Mouse (Mus musculus): ENCODE measurements at regions not wholly inside any gene's neighbourhood (a gene's known extent, or its start where the extent isn't known, plus 50 kb on each side); places are given as distances from the start of the nearest gene placed in this dataset.

DNA sequence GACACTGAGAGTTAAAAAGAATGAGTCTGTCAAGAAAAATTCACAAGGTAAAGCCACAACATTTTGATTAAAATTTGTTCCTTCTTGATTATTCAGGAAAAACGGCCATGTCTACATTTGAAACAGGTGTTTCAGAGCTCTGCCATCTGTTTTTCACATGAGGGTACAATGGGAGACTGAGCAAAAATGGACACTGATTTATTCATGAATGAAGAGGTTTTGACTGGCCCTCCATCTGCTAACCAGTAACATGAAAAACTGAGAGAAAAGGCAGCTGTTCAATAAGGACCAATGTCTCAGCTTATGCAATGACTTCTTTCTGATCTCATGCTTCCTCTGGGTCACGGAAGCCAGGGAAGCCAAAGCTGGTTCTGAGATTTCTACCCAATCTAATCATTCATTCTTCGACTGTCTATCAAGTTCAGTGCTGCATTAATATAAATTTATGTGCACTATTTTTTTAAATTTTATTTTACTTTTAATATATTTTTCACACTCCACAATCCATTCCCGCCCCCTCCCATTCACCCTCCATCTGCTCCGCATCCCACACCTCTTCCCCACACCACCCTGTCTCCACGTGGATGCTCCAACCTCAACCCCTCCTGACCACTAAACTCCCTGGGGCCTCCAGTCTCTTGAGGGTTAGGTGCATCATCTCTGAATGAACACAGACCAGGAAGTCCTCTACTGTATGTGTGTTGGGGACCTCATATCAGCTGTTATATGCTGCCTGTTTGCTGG is 1372.4 kb upstream of the Sel1l start:
- no peak overlapping the region for H3ac ChIP-seq (ENCODE audit: control insufficient read depth, insufficient read length, low read depth)
- no peak for TF ChIP-seq FOSL1 (IDR thresholded peaks at IDR 0.05; ENCODE audit: insufficient read depth, low read length, poor library complexity, severe bottlenecking)
- no peak for TF ChIP-seq MAX (IDR thresholded peaks at IDR 0.05)
- no peak for TF ChIP-seq USF1 (IDR thresholded peaks at IDR 0.05; ENCODE audit: low read depth)
- TF ChIP-seq MYOG (IDR thresholded peaks at IDR 0.05; ENCODE audit: control insufficient read depth, extremely low read depth, insufficient read length), result no peak
- TF ChIP-seq CTCF (IDR thresholded peaks at IDR 0.05; ENCODE audit: control insufficient read depth, insufficient read depth, insufficient read length), result no peak
- TF ChIP-seq MYOD1 (IDR thresholded peaks at IDR 0.05; ENCODE audit: control insufficient read depth, insufficient read length, low read depth), result no peak
- TF ChIP-seq CEBPB (IDR thresholded peaks at IDR 0.05; ENCODE audit: low read depth), result no peak
- H3K36me3 ChIP-seq (ENCODE audit: control insufficient read depth, insufficient read depth), result no peaks in the 10 kb centered on the region
- H3K79me3 ChIP-seq (ENCODE audit: low read depth), result no peaks in the 10 kb centered on the region
- no peak overlapping the region for H3K4me3 ChIP-seq (ENCODE audit: insufficient read depth, poor library complexity, severe bottlenecking)
- H3K79me2 ChIP-seq (ENCODE audit: control insufficient read depth, insufficient read depth), result no peaks in the 10 kb centered on the region
- no peaks in the 10 kb centered on the region for H3K27me3 ChIP-seq (ENCODE audit: control insufficient read depth, insufficient read depth, insufficient read length)

DNA sequence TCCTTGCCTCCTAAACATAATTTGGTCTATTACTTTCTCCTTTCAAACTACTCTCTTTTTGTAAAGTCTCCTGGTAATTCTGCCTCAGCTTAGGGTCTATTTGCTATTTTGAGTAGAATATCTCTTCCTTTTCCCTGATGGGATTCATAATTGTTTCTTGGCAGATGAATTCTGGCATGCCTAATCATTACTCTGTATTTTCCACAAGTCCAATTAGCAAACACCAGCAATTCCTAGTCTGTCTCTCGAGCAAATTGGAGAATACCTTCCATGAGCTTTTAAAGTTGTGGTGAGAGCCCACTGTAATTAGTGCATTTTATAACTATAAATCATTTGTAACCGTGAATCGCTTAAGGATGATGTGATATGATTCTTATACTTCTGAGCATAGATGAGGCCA is 1358.6 kb upstream of the Sel1l start:
- no peaks in the 10 kb centered on the region for H3K79me3 ChIP-seq (ENCODE audit: low read depth)
- H3K27me3 ChIP-seq (ENCODE audit: control insufficient read depth, insufficient read depth, insufficient read length), result no peaks in the 10 kb centered on the region
- no peaks in the 10 kb centered on the region for H3K79me2 ChIP-seq (ENCODE audit: control insufficient read depth, insufficient read depth)
- no peak for TF ChIP-seq MYOD1 (IDR thresholded peaks at IDR 0.05; ENCODE audit: control insufficient read depth, insufficient read length, low read depth)
- no peak for TF ChIP-seq MAX (IDR thresholded peaks at IDR 0.05)
- TF ChIP-seq CTCF (IDR thresholded peaks at IDR 0.05; ENCODE audit: control insufficient read depth, insufficient read depth, insufficient read length), result no peak
- no peaks in the 10 kb centered on the region for H3K36me3 ChIP-seq (ENCODE audit: control insufficient read depth, insufficient read depth)
- H3K4me3 ChIP-seq (ENCODE audit: insufficient read depth, poor library complexity, severe bottlenecking), result no peak overlapping the region
- H3ac ChIP-seq (ENCODE audit: control insufficient read depth, insufficient read length, low read depth), result no peak overlapping the region

DNA sequence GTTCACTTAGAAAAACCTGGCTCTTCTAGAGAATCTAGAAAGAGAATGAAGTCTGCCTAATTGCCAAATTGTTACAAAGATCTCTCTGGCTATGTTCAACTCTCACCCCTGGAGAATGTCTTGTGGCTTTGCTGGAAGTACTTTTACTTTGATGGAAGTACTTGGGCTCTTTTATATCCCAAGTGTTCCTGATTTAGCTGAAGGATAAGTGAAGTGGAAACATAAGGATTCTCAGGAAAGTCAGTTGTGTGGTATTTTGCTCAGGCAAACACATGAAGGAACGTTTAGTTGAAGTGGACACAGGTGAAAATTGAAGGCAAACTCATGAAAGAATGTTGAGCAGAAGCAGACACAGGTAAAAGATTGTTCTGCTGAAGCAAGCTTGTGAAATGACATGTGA is 1340.0 kb upstream of the Sel1l start:
- TF ChIP-seq CEBPB (IDR thresholded peaks at IDR 0.05; ENCODE audit: low read depth) (no peak), CTCF (IDR thresholded peaks at IDR 0.05; ENCODE audit: control insufficient read depth, insufficient read depth, insufficient read length) (no peak), MYOD1 (IDR thresholded peaks at IDR 0.05; ENCODE audit: control insufficient read depth, insufficient read length, low read depth) (no peak), USF1 (IDR thresholded peaks at IDR 0.05; ENCODE audit: low read depth) (no peak), MAX (IDR thresholded peaks at IDR 0.05) (no peak), MYOG (IDR thresholded peaks at IDR 0.05; ENCODE audit: control insufficient read depth, extremely low read depth, insufficient read length) (no peak)

DNA sequence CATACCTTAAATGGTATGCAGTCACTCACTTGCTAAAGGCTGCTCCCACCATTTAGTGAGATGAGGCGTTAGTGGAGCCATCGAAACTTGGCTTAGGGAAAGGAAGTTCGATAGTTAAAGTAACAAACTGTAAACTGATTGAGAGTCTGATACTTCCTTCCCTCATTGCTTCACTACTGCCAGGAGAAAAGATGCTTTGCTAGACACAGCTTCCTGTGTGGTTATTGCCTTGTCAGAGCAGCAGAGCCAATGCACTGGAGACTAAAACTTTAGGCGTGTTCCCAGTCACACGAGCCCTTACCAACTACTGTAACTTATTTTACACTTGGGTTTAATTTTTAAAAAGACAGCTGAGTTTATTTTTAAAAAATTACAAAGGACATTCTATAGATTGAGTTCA is 1324.8 kb upstream of the Sel1l start:
- Histone ChIP-seq H3K4me3 (ENCODE audit: insufficient read depth, poor library complexity, severe bottlenecking) (no peak overlapping the region), H3K79me3 (ENCODE audit: low read depth) (no peaks in the 10 kb centered on the region), H3K79me2 (ENCODE audit: control insufficient read depth, insufficient read depth) (no peaks in the 10 kb centered on the region), H3K27me3 (ENCODE audit: control insufficient read depth, insufficient read depth, insufficient read length) (no peaks in the 10 kb centered on the region), H3K36me3 (ENCODE audit: control insufficient read depth, insufficient read depth) (no peaks in the 10 kb centered on the region), H3ac (ENCODE audit: control insufficient read depth, insufficient read length, low read depth) (no peak overlapping the region)
- no peak for TF ChIP-seq USF1 (IDR thresholded peaks at IDR 0.05; ENCODE audit: low read depth)
- no peak for TF ChIP-seq MAX (IDR thresholded peaks at IDR 0.05)
- TF ChIP-seq MYOD1 (IDR thresholded peaks at IDR 0.05; ENCODE audit: control insufficient read depth, insufficient read length, low read depth), result no peak
- no peak for TF ChIP-seq CTCF (IDR thresholded peaks at IDR 0.05; ENCODE audit: control insufficient read depth, insufficient read depth, insufficient read length)
- TF ChIP-seq FOSL1 (IDR thresholded peaks at IDR 0.05; ENCODE audit: insufficient read depth, low read length, poor library complexity, severe bottlenecking), result no peak
- no peak for TF ChIP-seq MYOG (IDR thresholded peaks at IDR 0.05; ENCODE audit: control insufficient read depth, extremely low read depth, insufficient read length)
- TF ChIP-seq CEBPB (IDR thresholded peaks at IDR 0.05; ENCODE audit: low read depth), result no peak

More for the DNA sequence above, 1340.0 kb upstream of the Sel1l start:
- Histone ChIP-seq H3K36me3 (ENCODE audit: control insufficient read depth, insufficient read depth) (no peaks in the 10 kb centered on the region), H3K79me2 (ENCODE audit: control insufficient read depth, insufficient read depth) (no peaks in the 10 kb centered on the region), H3K27me3 (ENCODE audit: control insufficient read depth, insufficient read depth, insufficient read length) (no peaks in the 10 kb centered on the region), H3K79me3 (ENCODE audit: low read depth) (no peaks in the 10 kb centered on the region), H3ac (ENCODE audit: control insufficient read depth, insufficient read length, low read depth) (no peak overlapping the region), H3K4me3 (ENCODE audit: insufficient read depth, poor library complexity, severe bottlenecking) (no peak overlapping the region)

DNA sequence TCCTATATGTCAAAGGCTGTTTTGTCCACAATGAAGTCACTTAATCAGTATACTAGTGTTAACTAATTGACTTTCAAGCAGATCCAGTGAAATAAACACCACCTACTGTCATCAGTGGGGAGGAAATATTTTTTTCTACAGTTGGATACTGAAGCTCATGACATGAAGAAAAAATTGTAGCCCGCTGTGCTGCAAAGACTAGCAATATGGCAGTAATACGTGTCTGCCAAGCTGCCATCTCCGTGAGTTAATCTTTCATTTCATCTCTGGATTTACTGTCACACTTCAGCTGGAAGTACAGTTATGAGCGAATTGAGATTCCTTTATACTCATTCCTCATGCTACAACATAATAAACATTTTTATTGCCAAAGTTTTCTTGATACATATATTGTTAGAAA is 1311.3 kb upstream of the Sel1l start:
- TF ChIP-seq MAX (IDR thresholded peaks at IDR 0.05) (no peak), CEBPB (IDR thresholded peaks at IDR 0.05; ENCODE audit: low read depth) (no peak), FOSL1 (IDR thresholded peaks at IDR 0.05; ENCODE audit: insufficient read depth, low read length, poor library complexity, severe bottlenecking) (no peak), MYOD1 (IDR thresholded peaks at IDR 0.05; ENCODE audit: control insufficient read depth, insufficient read length, low read depth) (no peak), MYOG (IDR thresholded peaks at IDR 0.05; ENCODE audit: control insufficient read depth, extremely low read depth, insufficient read length) (no peak), USF1 (IDR thresholded peaks at IDR 0.05; ENCODE audit: low read depth) (no peak), CTCF (IDR thresholded peaks at IDR 0.05; ENCODE audit: control insufficient read depth, insufficient read depth, insufficient read length) (no peak)
- Histone ChIP-seq H3K79me3 (ENCODE audit: low read depth) (no peaks in the 10 kb centered on the region), H3K36me3 (ENCODE audit: control insufficient read depth, insufficient read depth) (no peaks in the 10 kb centered on the region), H3ac (ENCODE audit: control insufficient read depth, insufficient read length, low read depth) (no peak overlapping the region), H3K79me2 (ENCODE audit: control insufficient read depth, insufficient read depth) (no peaks in the 10 kb centered on the region), H3K4me3 (ENCODE audit: insufficient read depth, poor library complexity, severe bottlenecking) (no peak overlapping the region), H3K27me3 (ENCODE audit: control insufficient read depth, insufficient read depth, insufficient read length) (no peaks in the 10 kb centered on the region)

Measured in C2C12 (cell line).